Mouse (Mus musculus) kidney, postnatal 10 days (tissue): Measurements from ENCODE around the gene Camkmt.

Source experiments
- DNase-seq: peaks from one replicate; pipeline ENCODE4 v3.0.0; 2021; ENCODE audit warnings: mixed read lengths

Camkmt gene

DNA sequence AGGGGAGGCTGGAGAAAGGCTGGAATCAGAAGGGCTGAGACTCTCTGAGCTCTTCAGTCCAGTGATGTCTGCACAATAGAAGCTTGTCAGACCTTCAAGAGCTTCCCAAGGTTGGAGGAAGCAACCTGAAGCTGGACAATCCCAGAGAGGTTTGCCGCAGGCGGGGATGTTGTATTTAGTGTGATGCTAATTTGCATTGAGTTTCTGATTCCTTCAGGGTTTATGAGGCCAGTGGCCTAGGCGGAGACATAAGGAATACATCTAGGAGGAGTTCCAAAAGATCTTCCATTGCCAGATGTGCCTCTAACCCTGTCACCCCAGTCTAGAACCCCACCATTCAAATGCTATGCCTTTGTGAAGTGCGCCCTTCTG, 416.7 kb downstream of the Camkmt start:
- no peak for DNase-seq
